Mouse (Mus musculus) ES-E14 (cell line): ENCODE results near the gene Iqgap2. TPM values are rescaled to one million over a fixed set of nuclear protein-coding genes. Genes with fewer than 3 reads are reported as not detected.

Experiments
- DNase-seq: peaks from one replicate; pipeline ENCODE4 v3.0.0-alpha.2; 2013; ENCODE audit warnings: low read depth, low spot score
- H3K27ac ChIP-seq: 2 replicates; pipeline ENCODE4 v1.5.1; 2012; ENCODE audit warnings: low read depth, mild to moderate bottlenecking, low read length, moderate library complexity, mixed read lengths; ENCODE audit not compliant: poor library complexity, insufficient read depth, severe bottlenecking
- H3K36me3 ChIP-seq: 2 replicates; pipeline ENCODE4 v1.6.1; 2012; ENCODE audit warnings: mild to moderate bottlenecking, low read length, moderate library complexity, mixed read lengths; ENCODE audit not compliant: control insufficient read depth, poor library complexity, insufficient read depth, severe bottlenecking
- H3K4me1 ChIP-seq, 2 experiments: fragments of 150-350 bp in 1 of 2; sonication (generic) in 1 of 2; 2 replicates each; pipeline ENCODE4 v1.6.1; 2012; ENCODE audit warnings: low read length in 2 of 2, mild to moderate bottlenecking in 1 of 2, mixed read lengths in 1 of 2; ENCODE audit not compliant: control insufficient read depth in 2 of 2, insufficient read depth in 2 of 2, poor library complexity in 1 of 2
- H3K4me3 ChIP-seq, 2 experiments: fragments of 150-350 bp in 1 of 2; sonication (generic) in 1 of 2; 2 replicates each; pipeline ENCODE4 v1.5.1; 2012; ENCODE audit warnings: low read length in 2 of 2, low read depth in 1 of 2, mild to moderate bottlenecking in 1 of 2, mixed read lengths in 1 of 2; ENCODE audit not compliant: insufficient read depth in 1 of 2, poor library complexity in 1 of 2, severe bottlenecking in 1 of 2
- H3K9ac ChIP-seq: 2 replicates; pipeline ENCODE4 v1.6.1; 2012; ENCODE audit warnings: low read depth, mild to moderate bottlenecking, low read length, mixed read lengths; ENCODE audit not compliant: poor library complexity, insufficient read depth, severe bottlenecking
- H3K9me3 ChIP-seq: fragments of 150-350 bp; sonication (generic); 2 replicates; pipeline ENCODE4 v1.6.1; 2012; ENCODE audit warnings: low read depth, mild to moderate bottlenecking, low read length; ENCODE audit not compliant: control insufficient read depth, insufficient read depth
- CHD2 ChIP-seq: IDR thresholded peaks from 2 replicates; pipeline ENCODE4 v1.6.1; 2014; ENCODE audit warnings: mild to moderate bottlenecking, low read depth, low read length, inconsistent platforms
- HCFC1 ChIP-seq: IDR thresholded peaks from 2 replicates; pipeline ENCODE4 v1.6.1; 2012; ENCODE audit warnings: low read length, inconsistent platforms, borderline replicate concordance; ENCODE audit not compliant: insufficient read depth
- MAFK ChIP-seq: IDR thresholded peaks from 2 replicates; pipeline ENCODE4 v1.6.1; 2014; ENCODE audit warnings: mild to moderate bottlenecking, low read depth, low read length, inconsistent platforms; ENCODE audit not compliant: insufficient read depth
- ZC3H11A ChIP-seq: IDR thresholded peaks from 2 replicates; pipeline ENCODE4 v1.6.1; 2012; ENCODE audit warnings: low read depth, mild to moderate bottlenecking, inconsistent platforms, low read length, borderline replicate concordance
- ZNF384 ChIP-seq: IDR thresholded peaks from 2 replicates; pipeline ENCODE4 v1.6.1; 2012; ENCODE audit warnings: low read depth, low read length, inconsistent platforms
- in situ Hi-C, 2 experiments: fragments of 600-800 bp; cut with MboI; formaldehyde crosslinking; loops; one replicate each; pipeline ENCODE4 v1.15.1; 2025; ENCODE audit warnings: low sequenced_read_pairs in 2 of 2, inconsistent platforms in 1 of 2; ENCODE audit not compliant: unreplicated experiment in 2 of 2
- total RNA-seq: library from RNA; depleted of rRNA; stranded (reverse); fragments of 300-350 nt; gene quantifications from 2 replicates; pipeline ENCODE4 v1.2.3, GENCODE M21; 2012

Gene Iqgap2
- total RNA-seq, 1 experiment: 15.0 TPM

DNA sequence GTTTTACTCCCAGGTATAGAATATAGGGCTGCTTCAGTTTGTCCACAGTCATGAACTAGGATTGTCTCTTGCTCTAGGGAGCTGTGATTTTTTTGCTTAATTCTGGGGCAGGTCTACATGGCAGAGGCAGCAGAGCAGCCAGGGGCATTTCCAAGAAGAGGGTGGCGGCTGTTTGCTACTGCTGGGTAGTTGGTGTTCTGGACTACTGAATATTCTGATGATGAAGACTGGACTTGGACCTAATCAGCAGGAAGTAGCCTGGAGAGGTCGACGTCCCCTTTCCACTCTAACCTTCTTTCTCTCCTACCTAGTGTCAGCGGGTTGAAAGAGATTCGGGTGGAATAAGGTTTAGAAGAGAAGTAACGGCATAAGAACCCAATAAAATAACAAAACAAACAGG, 9.7 kb downstream of the Iqgap2 start:
- in situ Hi-C loops: no loop called here
- Histone ChIP-seq H3K9me3 (no peaks in the 10 kb centered on the region), H3K4me3 (no peak overlapping the region), H3K9ac (no peak overlapping the region), H3K4me1 (no peaks in the 10 kb centered on the region), H3K36me3 (no peaks in the 10 kb centered on the region), H3K27ac (no peak overlapping the region)
- TF ChIP-seq ZNF384: no peak
- no peak for TF ChIP-seq ZC3H11A
- TF ChIP-seq MAFK: no peak
- no peak for TF ChIP-seq CHD2
- no peak for TF ChIP-seq HCFC1
- no peak for DNase-seq

DNA sequence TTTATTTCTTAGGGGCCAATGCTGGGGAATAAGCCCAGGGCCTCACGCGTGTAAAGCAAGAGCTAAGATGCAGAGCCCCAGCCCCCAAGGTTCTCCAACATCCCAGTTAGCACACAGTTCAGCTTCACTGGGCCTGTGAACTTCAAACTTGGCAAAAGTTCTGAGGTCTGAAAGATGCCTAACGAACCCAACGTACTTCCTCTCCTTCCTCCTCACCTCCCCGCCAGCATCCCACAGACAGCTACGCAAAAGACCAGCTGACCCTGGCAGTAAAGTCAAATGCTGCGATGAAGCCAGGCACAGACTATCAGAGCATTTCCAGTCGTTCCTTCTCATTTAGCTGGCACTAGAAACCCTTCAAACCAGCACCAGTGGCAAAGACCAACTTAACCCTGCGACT, 10.3 kb downstream of the Iqgap2 start:
- Histone ChIP-seq H3K27ac (no peak overlapping the region), H3K4me1 (no peaks in the 10 kb centered on the region), H3K9ac (no peak overlapping the region), H3K4me3 (no peak overlapping the region), H3K9me3 (no peaks in the 10 kb centered on the region), H3K36me3 (no peaks in the 10 kb centered on the region)
- TF ChIP-seq CHD2 (no peak), MAFK (no peak), ZNF384 (no peak), HCFC1 (no peak)
- in situ Hi-C loops: no loop called here
- DNase-seq: no peak

DNA sequence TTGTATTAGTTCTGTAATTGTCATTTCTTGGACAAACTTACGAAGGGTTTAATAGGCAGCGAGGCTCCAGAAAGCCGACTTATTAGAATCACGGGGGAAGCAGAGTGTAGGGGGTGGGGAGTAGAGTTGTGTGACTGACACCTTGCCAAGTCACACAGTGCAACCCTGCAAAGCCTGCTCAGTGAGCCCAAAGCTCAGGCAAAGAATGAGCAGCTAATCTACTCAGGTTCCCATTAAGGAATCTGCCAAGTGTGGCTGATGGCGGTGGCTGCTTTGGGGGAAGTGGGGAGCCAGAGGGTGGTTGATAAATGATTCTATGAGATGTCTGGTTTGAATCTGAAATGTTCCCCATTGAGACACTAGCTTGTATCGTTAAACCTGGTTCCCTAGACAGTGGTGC, 11.1 kb downstream of the Iqgap2 start:
- TF ChIP-seq CHD2 (no peak), ZNF384 (no peak), ZC3H11A (no peak), HCFC1 (no peak), MAFK (no peak)
- H3K9me3 ChIP-seq: no peaks in the 10 kb centered on the region

DNA sequence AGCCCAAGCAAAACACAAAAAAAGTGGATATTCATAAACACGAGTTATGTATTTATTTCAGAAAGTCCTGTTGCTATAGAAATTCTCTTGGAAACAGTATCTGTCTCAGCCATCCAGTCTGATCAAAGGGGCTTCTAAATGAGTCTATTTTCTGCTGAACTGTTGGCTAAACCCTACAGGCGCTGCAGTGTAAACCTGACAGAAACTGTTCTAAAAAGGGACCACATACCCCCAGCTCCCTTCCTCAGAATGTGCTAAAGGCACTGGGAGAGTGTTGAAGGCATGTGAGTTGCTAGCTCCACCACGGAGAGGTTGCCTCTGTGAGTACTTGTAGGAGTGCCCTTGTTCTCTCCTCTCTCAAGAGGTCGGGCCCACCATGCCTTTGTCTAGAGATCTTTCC, 19.7 kb downstream of the Iqgap2 start:
- H3K9me3 ChIP-seq: no peaks in the 10 kb centered on the region
- no peak overlapping the region for H3K4me3 ChIP-seq
- H3K36me3 ChIP-seq: no peaks in the 10 kb centered on the region
- H3K27ac ChIP-seq: no peak overlapping the region
- TF ChIP-seq CHD2: no peak
- no peak for TF ChIP-seq ZNF384
- TF ChIP-seq ZC3H11A: no peak
- no peak for TF ChIP-seq HCFC1
- no peak for TF ChIP-seq MAFK
- H3K4me1 ChIP-seq: peaks cover 0 to 2% of the 10 kb centered on the region in 2 experiments; a peak in 1 of 4 replicates
- in situ Hi-C loops: no loop called here
- H3K9ac ChIP-seq: no peak overlapping the region
- DNase-seq: no peak

More for the DNA sequence above, 11.1 kb downstream of the Iqgap2 start:
- Histone ChIP-seq H3K4me1 (no peaks in the 10 kb centered on the region), H3K27ac (no peak overlapping the region), H3K36me3 (no peaks in the 10 kb centered on the region), H3K9ac (no peak overlapping the region), H3K4me3 (no peak overlapping the region)
- in situ Hi-C loops: no loop called here
- DNase-seq: no peak

DNA sequence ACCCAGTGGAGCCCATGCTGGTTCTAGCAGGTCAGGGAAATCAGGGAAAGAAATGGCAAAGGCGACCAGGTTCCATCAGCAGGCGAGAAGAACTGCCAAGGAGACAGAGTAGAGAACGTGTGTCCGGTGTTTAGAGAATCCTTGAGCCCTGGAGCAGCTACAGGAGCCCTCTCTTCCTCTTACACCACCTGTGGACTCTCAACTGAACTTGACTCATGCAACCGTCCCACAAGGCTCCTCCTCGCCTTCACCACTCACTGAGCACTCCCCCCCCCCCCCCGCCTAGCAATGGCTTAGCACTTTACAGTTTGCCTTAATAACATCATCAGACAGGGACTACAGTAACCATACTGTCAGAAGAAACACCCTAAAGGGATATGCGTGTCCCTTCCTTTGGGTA, 21.1 kb downstream of the Iqgap2 start:
- in situ Hi-C loops: no loop called here
- H3K9ac ChIP-seq: no peak overlapping the region
- no peaks in the 10 kb centered on the region for H3K36me3 ChIP-seq
- TF ChIP-seq MAFK: no peak
- TF ChIP-seq ZC3H11A: no peak
- TF ChIP-seq ZNF384: no peak
- no peak for TF ChIP-seq CHD2
- TF ChIP-seq HCFC1: no peak
- peaks cover 0 to 2% of the 10 kb centered on the region in 2 experiments; a peak in 1 of 4 replicates for H3K4me1 ChIP-seq
- no peak overlapping the region for H3K27ac ChIP-seq
- H3K9me3 ChIP-seq: no peaks in the 10 kb centered on the region
- no peak for DNase-seq
- no peak overlapping the region for H3K4me3 ChIP-seq
